Mouse (Mus musculus): ENCODE data around the gene Spint2.

Gene Spint2

DNA sequence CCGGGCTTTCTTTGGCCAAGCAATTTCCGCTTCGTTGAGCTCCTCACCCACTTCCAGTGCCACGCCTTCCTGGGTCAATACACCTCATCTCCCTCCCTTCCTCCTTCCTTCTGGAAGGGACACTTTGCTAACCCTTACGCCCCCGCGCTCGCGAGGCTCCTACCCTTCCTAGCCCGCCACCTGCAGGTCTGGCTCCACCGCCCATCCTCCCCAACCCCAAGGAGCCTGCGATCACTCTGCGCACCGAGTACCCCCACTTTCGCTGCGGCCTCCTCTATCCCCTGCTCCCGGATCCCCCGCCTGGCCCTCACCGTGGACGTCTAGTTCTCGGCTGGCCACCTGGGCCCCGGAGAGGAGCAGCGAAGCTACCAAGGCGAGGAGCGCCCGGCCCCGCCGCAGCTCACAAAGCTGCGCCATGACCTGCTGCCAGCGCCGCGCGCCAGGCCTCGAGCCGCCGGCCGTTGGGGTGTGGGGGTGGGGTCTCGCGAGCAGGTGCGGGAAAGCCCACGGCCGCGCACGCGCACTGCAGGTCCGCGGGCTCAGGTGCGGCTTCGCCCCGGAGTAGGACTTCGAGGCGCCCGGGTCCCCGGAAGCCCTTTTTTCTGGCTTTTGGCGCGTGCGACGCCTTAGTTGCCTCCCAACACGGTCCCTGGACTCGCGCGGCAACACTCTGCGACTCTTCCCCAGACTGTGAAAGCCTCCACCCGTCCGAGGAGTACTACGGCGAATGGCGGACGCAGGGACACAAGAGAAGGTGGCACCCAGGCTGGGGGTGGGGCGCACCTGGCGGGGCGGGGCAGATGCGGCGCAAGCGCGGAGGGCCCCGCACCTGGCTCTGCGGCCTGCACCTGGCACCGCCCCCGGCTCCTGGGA, at the start of gene Spint2:
Gene Spint2, minus strand, starts transcription at position 712 of the 873 bp plus-strand sequence.
- no peak for DNase-seq (ENCODE audit: low read depth, low spot score)

DNA sequence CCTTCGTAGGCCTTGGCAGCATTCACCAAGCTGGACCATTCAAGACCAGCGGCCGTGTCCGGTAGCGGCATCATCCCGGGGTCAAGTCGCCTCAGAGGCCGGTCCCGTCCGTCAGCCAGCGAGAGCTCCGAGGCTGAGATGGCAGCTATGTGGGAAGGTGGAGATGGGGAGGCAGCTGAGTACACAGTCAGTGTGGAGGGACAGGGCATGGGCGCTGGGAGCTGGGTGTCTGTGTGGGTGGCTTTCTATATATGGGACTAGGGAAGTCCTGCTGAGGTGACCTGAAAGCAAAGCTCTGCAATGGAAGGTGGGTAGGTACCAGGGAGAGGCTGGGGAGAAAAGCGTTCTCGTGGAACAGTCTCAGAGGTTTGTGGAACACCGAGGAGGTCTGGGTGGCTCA, 47.3 kb upstream of the Spint2 start:
- DNase-seq (ENCODE audit: low read depth, low spot score): no peak

DNA sequence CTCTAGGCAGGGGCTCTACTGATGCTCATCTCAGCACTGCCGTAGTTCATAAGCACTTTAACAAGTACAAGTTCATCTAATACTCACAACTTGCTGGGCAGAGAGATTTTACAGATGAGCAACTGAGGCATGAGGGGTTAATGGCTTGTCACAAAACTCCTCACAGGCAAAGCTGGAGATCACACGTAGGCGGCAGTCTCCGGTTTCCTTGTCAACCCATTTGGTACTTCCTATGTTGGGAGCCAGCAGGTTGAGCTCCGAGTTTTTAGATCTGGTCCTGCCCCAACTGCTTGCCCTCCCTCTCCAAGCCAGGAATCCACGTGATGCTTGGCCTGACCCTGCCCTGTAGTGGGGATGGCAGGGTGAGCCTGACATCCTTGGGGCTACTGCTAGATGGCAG, 45.4 kb upstream of the Spint2 start:
- DNase-seq (ENCODE audit: low read depth, low spot score): no peak

DNA sequence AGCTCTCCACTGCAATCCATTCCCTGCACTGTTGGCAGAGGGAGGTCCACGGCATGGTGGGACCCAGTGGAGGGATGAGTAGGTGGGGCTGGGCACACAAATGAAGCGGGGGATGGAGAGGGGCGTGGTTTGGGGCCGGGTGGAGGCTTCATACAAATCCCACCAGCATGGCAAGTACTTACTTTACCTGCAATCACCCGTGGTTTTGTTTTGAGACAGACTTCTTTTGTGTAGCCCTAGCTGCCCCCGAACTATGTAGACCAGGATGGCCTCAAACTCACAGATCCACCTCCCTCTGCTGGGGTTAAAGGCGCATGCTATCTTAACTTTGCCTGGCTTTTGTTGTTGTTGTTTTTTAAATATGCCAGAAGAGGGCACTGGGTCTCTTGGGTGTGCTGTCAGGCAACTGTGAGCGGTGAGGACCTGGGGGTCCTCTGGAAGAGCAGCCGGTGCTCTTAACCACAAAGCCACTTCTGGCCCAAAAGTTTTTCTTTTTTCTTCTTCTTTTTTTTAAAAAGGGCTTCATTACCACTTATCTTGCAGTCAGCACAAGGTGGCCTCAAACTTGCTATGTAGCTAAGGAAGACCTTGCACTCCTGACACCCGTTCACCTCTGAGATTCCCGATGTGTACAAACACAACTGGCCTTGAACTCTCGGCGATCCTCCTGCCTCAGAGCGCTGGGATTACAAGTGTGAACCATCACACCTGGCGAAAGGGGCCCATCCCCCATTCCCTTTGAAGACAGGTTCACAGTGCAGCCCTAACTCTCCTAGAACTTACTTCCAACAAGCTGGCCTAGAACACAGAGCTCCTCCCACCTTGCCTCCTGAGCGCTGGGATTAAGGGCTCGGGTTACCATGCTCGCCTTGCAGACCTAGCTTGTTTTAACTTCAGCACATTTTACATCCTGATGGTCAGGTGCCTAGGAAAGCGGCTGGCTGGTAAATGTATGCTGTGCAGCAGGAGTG, 37.9 kb upstream of the Spint2 start:
- no peak for DNase-seq (ENCODE audit: low read depth, low spot score)

DNA sequence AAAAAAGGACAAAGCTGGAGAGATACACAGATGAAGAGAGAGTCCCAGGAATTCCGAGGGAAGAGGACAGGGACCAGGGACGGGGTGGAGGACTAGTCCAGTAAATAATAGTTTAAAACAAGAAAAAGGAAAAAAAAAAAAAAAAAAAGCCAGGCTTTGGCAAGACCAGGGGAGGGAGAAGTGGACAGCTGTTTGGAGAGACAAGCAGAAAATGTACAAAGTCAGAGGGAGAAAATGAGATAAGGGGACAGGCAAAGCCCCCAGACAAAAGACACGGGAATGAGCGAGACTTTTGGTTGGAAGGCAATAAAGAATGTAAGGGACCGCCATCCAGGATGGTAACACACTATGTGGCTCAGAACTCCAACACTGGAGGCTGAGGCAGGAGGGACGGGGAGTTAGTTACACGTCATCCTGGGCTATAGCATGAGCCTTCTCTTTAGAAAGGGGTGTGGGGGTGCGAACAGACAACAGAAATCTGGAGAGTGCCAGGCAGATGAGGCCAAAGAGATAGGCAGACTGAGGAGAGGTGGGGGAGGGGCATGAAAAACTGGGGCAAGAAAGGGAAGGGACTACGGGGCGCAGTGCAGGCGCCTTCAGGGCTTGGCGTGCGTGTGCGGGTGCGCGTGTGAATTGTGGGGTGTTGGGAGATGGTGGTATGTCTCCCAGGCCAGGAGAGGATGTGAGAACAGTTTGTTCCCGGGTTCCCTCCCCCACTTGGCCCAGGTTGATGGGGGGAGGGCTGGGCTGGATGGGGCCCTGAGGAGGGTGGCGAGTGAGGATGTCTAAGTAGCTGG, 36.6 kb upstream of the Spint2 start:
- no peak for DNase-seq (ENCODE audit: low read depth, low spot score)

DNA sequence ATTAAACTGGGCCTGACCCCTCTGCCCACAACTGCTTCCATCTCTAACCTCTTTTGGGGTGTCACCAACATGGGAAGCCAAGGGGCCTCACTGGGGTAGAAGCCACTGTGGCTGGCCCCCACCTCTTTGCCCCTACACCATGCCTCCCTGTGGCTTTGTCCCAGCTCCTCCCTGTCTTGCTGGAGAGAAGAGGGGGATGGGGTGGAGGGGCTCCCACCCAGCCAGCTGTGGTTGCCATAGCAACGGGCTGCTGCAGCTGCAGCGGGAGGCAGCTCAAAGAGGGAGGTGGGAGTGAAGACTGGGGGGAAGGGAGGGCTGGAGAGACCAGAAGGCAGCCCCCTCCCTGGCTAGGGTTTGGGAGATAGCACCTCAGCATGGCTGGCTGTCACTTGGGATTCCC, 35.8 kb upstream of the Spint2 start:
- DNase-seq (ENCODE audit: low read depth, low spot score): no peak

DNA sequence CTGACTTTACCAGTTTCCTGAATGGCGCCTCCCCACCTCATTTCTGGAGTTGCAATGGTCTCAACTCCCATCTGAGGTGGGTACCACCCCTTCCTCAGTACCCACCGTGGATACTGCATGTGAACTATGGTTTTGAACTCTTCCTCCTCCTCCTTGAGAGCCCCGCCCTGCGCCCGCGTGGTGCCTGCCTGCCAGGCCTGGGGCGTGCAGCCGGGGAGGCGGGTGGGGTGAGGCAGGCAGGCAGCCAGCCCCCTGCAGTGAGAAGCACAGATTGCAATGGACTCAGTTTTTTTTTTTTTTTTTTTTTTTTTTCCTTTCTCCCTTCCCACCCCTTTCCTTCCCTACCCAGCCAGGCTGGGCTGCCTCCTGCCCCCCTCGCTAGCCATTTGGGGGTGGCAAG, 35.3 kb upstream of the Spint2 start:
- DNase-seq (ENCODE audit: low read depth, low spot score): no peak

DNA sequence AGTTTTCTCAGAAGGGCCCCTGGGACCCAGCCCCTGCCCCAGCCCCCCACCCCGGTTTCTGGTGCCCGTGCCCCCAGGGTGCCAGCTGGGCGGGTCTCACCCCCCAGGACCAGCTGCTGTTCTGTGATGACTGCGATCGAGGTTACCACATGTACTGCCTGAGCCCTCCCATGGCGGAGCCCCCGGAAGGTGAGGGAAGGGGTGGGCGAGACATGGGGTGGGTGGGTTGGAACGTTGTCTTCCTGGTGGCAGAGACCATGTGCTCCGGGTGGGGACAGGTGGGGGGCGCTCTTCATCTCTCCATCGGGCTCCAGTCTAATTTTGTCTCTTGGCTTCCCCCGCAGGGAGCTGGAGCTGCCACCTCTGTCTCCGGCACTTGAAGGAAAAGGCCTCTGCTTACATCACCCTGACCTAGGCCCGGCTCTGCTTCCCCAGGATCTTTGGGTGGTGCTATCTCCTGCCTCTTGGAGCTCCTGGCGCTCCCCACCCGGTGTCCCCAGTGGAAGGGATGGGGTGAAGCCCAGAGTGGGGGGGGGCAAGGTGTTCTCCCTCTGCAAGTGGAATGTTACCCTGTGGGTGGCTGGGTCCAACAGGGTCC, 34.5 kb upstream of the Spint2 start:
- DNase-seq (ENCODE audit: low read depth, low spot score): no peak

DNA sequence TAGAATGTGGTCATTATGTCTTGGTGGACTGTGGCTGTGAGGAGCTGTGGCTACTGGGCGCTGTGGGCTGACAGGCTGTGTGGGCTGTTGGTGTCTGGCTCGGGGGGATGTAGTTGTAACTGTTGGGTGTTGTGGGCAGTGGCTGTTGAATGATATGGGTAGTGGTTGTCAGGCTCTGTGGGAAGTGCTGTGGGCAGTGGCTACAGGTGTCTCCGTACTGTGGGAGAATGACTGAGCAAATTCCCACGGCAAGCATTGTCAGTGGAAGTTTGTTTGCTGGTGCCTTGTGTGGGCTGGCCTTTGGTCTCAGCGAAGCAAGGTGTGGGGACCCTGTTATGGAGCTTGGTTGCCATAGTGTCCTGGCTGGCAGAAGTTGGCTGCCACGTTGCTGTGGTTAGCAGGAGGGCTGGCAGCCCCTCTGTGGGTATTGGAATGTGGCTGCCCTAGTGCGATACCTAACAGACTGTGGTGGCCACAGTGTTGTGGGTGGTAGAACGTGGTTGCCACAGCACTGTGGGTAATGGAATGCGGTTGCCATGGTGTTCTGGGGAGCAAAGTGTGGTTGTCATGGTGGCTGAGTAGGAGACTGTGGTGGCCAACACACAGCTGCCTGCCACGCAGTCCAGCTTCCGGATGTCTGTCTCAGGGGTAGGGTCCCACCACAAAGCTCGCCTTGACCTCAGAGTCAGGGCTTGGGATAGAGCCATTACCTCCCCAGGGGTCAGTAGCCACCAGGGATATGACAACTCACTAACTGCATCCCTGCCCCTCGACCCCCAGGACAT, 33.3 kb upstream of the Spint2 start:
- no peak for DNase-seq (ENCODE audit: low read depth, low spot score)

DNA sequence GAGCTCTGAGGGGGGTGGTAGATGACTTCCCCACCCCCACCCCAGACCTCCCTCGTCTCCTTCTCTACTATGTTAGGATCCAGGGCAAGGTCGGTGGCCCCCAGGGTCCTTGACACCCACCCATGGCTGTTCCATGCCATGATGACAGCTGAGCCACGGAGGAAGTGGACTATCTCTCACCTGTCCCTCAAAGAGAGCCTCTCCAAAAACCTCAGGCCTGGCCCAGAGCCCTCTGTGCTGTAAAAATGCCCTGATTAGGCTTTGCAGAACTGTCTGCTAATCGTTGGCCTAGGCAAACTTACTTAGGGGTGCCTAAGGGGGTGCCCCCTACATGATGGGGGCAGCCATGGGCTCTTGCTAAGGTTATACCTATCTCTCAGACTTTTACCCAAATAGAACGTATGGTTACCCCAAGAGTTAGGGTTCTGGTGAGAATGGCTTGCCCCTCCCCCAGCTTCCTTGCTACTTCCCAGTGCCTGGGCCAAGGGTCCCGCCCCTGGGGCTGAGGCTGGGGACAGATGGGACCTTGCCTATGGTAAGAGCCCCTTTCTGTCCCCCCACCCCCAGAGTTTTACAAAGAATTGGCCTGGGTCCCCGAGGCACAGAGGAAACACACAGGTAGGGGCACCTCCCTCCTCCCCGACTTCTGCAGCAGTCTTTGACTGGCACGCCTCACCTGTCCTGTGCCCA, 32.0 kb upstream of the Spint2 start:
- DNase-seq (ENCODE audit: low read depth, low spot score): no peak

DNA sequence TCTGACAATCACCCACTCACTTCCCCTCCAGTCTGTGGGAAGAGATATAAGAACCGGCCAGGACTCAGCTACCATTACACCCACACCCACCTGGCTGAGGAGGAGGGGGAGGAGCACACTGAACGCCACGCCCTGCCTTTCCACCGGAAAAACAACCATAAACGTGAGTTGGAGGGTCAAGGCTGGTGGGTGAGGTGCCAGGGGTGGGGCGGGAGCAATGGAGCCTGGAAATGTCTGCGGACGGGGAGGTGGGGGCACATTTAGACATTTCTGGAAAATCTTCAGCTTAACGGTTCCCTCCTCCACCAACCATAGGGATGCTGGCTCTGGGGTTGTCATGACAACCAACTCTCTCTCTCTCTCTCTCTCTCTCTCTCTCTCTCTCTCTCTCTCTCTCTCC, 31.3 kb upstream of the Spint2 start:
- DNase-seq (ENCODE audit: low read depth, low spot score): no peak

DNA sequence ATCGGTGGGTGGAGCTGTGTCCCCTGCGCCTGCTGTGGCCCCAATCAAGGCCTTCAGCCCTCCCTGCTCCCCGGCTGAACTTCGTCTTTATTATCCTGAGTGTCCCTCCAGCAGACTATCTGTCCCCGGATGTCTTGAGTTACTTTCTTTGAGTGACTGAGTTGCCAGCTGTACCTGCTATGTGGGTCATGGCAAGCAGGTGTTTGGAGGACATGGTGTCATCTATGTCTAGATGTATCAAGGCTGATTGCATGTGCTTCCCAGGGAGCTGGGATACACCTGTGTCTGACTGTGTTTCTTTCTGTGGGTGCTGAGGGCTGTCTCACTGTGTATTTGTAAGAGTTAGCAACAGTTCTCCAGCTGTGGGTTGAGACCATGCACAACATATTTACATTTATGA, 28.0 kb upstream of the Spint2 start:
- peak; percentile 48 for DNase-seq (ENCODE audit: low read depth, low spot score)

DNA sequence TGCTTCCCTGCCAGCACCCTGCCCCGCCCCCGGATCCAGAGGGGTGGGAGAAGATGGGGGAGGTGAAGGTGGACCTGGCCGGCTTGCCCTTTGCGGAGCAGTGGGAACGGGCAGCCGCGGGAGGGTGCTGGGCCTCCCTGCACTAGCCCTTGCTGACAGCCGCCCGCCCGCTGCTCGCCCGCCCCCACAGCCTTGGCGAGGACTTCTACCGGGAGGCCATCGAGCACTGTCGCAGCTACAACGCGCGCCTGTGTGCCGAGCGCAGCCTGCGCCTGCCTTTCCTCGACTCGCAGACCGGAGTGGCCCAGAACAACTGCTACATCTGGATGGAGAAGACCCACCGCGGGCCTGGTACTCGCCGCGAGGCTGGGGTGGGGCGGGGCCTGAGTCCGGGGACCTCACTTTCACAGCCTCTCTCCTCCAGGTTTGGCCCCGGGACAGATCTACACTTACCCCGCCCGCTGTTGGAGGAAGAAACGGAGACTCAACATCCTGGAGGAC, 27.6 kb upstream of the Spint2 start:
- DNase-seq (ENCODE audit: low read depth, low spot score): no peak

DNA sequence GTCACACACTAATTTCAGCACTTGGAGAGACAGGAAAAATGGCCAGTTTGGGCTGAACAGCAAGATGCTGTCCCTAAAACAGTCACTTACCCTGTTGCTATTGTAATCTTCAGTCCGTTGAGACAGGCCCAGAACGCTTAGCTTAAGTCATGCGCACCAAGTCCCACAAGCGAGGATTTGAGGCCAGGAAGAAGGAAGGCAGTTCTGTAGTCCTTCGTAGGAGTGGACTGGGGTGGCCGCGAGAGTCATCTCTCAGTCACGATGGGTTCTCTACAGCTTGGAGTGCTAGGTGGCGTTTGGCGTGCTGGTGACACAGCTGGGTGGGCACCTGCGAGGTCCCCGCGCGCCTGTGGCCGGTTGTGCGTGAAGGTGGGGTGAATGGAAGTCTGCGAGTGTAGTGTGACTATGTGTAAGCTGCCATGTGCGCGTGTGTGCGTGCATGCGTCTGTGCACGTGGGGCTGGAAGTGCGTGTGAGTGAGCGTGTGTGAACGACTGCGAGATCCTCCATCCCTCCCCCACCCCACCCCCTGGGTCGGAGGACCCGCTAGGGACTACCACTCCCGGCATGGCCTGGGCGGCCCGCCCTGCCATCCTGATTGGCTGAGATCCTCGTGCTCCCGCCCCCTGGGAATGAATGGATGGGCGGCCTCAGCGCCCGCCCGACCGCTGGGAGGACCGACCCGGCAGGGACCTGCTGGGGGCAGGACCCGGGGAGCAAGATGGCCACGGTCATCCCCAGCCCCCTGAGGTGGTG, 25.8 kb upstream of the Spint2 start:
- DNase-seq (ENCODE audit: low read depth, low spot score): peak; percentile 72

DNA sequence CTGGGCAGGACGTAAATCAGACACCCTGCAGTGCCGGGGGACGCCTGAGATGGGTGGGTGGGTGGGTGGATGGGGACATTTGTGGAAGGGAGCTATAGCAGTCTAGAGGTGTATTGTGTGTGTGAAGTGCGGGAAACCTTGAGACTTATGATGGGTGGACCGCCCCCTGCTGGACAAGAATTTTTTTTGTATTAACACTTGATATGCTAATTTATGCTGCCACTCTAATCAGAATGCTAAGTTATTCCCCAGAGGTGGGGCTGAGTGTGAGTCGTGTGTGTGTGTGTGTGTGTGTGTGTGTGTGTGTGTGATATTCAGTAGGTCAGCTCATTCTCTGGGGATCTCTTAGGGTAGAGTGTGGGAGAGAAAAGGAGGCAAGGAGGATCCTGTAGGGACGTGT, 24.9 kb upstream of the Spint2 start:
- DNase-seq (ENCODE audit: low read depth, low spot score): no peak

DNA sequence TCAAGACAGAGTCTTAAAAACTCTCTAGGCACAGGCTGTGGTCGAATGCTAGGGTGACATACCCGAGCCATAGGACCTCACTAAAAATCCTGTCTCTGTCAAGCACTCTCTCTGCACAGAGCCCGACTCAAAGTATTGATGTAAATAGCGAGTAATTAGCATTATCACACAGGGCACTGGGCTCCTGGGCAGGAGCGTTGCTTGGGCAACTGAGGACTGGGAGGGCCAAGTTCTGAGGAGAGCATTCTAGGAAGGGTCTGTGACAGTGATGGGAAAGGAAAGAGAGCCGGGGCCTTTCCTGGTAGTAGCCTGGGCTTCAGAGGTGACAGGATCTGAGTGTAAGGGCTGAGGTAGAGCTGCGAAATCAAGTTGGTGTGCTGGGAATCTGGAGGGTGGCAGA, 24.4 kb upstream of the Spint2 start:
- no peak for DNase-seq (ENCODE audit: low read depth, low spot score)

DNA sequence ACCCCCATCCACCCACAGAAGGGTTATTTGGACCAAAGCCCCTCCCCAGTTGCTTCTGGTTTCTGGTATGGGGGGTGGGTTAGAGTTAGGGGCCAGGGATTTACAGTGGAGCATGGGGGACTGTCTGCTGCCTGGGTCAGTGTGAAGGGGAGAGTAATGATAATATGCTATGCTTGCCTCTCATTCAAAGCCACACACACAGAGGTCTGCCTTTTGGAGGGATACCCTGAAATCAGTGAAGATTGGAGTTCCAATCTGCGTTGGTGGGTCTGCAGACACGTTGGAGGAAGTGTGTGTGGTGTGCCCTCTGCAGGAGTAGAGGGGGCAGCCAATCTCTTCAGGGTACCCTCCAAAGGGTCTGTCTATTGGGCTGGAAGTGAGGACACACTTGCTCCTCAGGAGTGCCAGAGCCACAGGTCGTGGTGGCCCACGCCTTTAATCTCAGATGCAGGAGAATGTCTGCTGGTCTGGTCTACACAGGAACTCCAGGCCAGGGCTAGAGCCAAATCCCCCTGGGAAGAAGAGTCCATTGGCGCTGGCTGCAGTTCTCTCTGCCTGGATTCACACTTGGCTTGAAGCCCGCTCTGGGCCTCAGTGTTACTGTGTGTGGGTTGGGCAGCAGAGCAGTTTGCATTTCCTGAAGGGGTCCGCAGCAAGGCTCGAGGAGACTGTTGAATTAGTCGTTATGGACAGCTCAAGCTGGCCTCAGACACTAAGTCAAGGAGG, 23.7 kb upstream of the Spint2 start:
- DNase-seq (ENCODE audit: low read depth, low spot score): no peak
